Mouse (Mus musculus) bone marrow, adult 2 months (tissue): Measurements from ENCODE around the gene Rtkn.

ENCODE experiments used
- CTCF ChIP-seq: fragments of 200-500 bp; IDR thresholded peaks from 2 replicates; pipeline ENCODE4 v1.5.1; 2011; ENCODE audit warnings: low read length, control low read depth; ENCODE audit not compliant: control insufficient read depth, insufficient read depth
- POLR2A ChIP-seq: fragments of 200-500 bp; IDR thresholded peaks from 2 replicates; pipeline ENCODE4 v1.6.1; 2011; ENCODE audit warnings: low read depth, mild to moderate bottlenecking, control low read depth, low read length, borderline replicate concordance; ENCODE audit not compliant: control insufficient read depth

DNA sequence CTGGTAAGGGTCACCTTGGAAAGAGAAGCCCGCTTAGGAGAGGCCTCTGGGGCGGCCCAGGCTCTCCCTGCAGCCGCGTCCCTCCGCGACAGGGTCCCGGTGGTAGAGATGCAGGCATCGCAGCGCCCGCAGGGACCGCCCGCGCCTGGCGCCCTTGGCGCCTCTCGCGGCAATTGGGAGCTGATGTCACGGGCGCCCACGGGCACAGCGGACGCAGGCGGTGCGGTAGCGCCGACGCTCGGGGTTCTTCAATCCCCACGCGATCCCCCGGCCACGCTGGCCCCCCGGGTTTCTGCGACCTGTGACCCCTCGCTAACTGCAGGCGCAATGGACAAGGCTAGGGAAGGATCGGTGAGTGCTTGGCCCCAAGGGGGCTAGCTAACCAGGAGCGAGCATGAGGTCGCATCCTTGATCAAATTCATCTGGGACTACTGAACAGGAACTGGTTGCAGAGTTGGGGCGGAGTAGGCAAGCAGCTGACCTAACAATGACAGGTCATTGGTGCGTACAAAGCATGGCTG, 7.0 kb downstream of the Rtkn start:
- TF ChIP-seq CTCF, result no peak
- TF ChIP-seq POLR2A, result no peak
